Mouse (Mus musculus) megakaryocyte, adult 5-6 weeks (primary cell): ENCODE measurements around the gene Glis2. TPM values are rescaled to one million over a fixed set of nuclear protein-coding genes. Genes with fewer than 3 reads are reported as not detected.

Source experiments
- ATAC-seq: 2 replicates; pipeline ENCODE4 v1.8.0; 2016; ENCODE audit warnings: mild to moderate bottlenecking, inconsistent platforms; ENCODE audit not compliant: poor library complexity, severe bottlenecking
- total RNA-seq, 2 experiments: library from RNA; stranded (forward) in 1 of 2; stranded (reverse) in 1 of 2; fragments of 153-499, 151-499 nt in 1 of 2; fragments of 221-1000, 200-1000 nt in 1 of 2; gene quantifications; 2 replicates each; pipeline versions ENCODE4 v1.2.3 to v1.2.4; 2015 to 2017

The Glis2 gene
- total RNA-seq, 2 experiments from 2014 or later: 0.51 to 0.80 TPM

- ATAC-seq: no peak
These were observed 8.4 kb downstream of the Glis2 start for GRCm38 (mm10) chr16:4602766-4603452.

- ATAC-seq: no peak
These were observed 8.9 kb downstream of the Glis2 start for GRCm38 (mm10) chr16:4603453-4603837.

- ATAC-seq: no peak
These were observed 9.9 kb downstream of the Glis2 start for GRCm38 (mm10) chr16:4604293-4604837.

GRCm38 (mm10) chr16:4605514-4606131 is 11.1 kb downstream of the Glis2 start:
- ATAC-seq: no peak

- ATAC-seq: 0 out of 2 replicates have a peak, but pooled peaks have one; percentile 39
These were observed 12.0 kb downstream of the Glis2 start for GRCm38 (mm10) chr16:4606431-4607084.

GRCm38 (mm10) chr16:4607818-4608531 is 13.5 kb downstream of the Glis2 start:
- peak; percentile 91 for ATAC-seq

- no peak for ATAC-seq
These were observed 14.1 kb downstream of the Glis2 start for GRCm38 (mm10) chr16:4608532-4609059.

- no peak for ATAC-seq
These were observed 16.7 kb downstream of the Glis2 start for GRCm38 (mm10) chr16:4611193-4611592.

GRCm38 (mm10) chr16:4611676-4612075 is 17.2 kb downstream of the Glis2 start:
- ATAC-seq: no peak

- ATAC-seq: no peak
These were observed 19.2 kb downstream of the Glis2 start for GRCm38 (mm10) chr16:4613736-4614135.

GRCm38 (mm10) chr16:4614639-4615038 is 20.1 kb downstream of the Glis2 start:
- ATAC-seq: no peak

GRCm38 (mm10) chr16:4615297-4615696 is 20.8 kb downstream of the Glis2 start:
- ATAC-seq: no peak

- no peak for ATAC-seq
These were observed 22.3 kb downstream of the Glis2 start for GRCm38 (mm10) chr16:4616829-4617228.

GRCm38 (mm10) chr16:4624074-4624473 is 29.6 kb downstream of the Glis2 start:
- ATAC-seq: no peak

- ATAC-seq: peak; percentile 96
These were observed 30.1 kb downstream of the Glis2 start, which contains the start of gene Pam16 for GRCm38 (mm10) chr16:4624481-4625110. Gene Pam16 (minus strand): TSS chr16:4624988.

- no peak for ATAC-seq
These were observed 32.6 kb downstream of the Glis2 start for GRCm38 (mm10) chr16:4627105-4627504.

- ATAC-seq: no peak
These were observed 34.4 kb downstream of the Glis2 start for GRCm38 (mm10) chr16:4628898-4629419.

- peak; percentile 87 for ATAC-seq
These were observed 35.4 kb downstream of the Glis2 start for GRCm38 (mm10) chr16:4629950-4630349.

GRCm38 (mm10) chr16:4632050-4632449 is 37.5 kb downstream of the Glis2 start:
- ATAC-seq: no peak

- ATAC-seq: no peak
These were observed 39.1 kb downstream of the Glis2 start for GRCm38 (mm10) chr16:4633661-4634060.
